Mouse (Mus musculus) neutrophil, adult 83 days (primary cell): Measurements from ENCODE around the gene Olfr876. TPM values are rescaled to one million over a fixed set of nuclear protein-coding genes. Genes with fewer than 3 reads are reported as not detected.

Experiments
- total RNA-seq, 2 experiments: library from RNA; stranded (reverse); gene quantifications; one replicate each; pipeline ENCODE4 v1.2.4; 2023

Olfr876 gene
- not detected for total RNA-seq

GRCm38 (mm10) chr9:37802731-37803130, at the start of gene Olfr876:
TSS of gene Olfr876 (plus strand) at chr9:37803031.

GRCm38 (mm10) chr9:37771759-37772158, 31.1 kb upstream of the Olfr876 start, which contains the start of gene Olfr875:
TSS of gene Olfr875 (plus strand) at chr9:37771857.

GRCm38 (mm10) chr9:37853969-37854368, 51.1 kb downstream of the Olfr876 start, which contains the start of gene Olfr877:
TSS of gene Olfr877 (plus strand) at chr9:37854269.

Other genes with a start within 250 kb of the Olfr876 start
- 1 to 10 TPM; 6.0 to 6.1 TPM for gene Siae, start 247.3 kb upstream of the Olfr876 start, total RNA-seq
- gene Spa17, start 189.3 kb upstream of the Olfr876 start, total RNA-seq: 1 to 10 TPM in 1 of 2 experiments, not detected in 1; 1.0 TPM
- 10 to 100 TPM; 42.1 to 49.6 TPM for gene Tbrg1, start 145.7 kb upstream of the Olfr876 start, total RNA-seq
- not detected for gene Panx3, start 133.8 kb upstream of the Olfr876 start, total RNA-seq
- gene Olfr160, start 86.8 kb upstream of the Olfr876 start, total RNA-seq: not detected
- not detected for gene Olfr874, start 57.9 kb upstream of the Olfr876 start, total RNA-seq
- not detected for gene Olfr875, start 31.2 kb upstream of the Olfr876 start, total RNA-seq
- gene Olfr877, start 51.2 kb downstream of the Olfr876 start, total RNA-seq: not detected
- not detected for gene Olfr145, start 93.7 kb downstream of the Olfr876 start, total RNA-seq
- not detected for gene Olfr878, start 114.8 kb downstream of the Olfr876 start, total RNA-seq
- gene Olfr881, start 188.8 kb downstream of the Olfr876 start, total RNA-seq: not detected
- gene Olfr883, start 222.8 kb downstream of the Olfr876 start, total RNA-seq: not detected
- not detected for gene Olfr884, start 243.5 kb downstream of the Olfr876 start, total RNA-seq